8 mouse cellular contexts compared by ENCODE assay signal in genomic region chrX:20547609-20548008, GRCm38 (mm10). TPM values are rescaled to one million over a fixed set of nuclear protein-coding genes. Genes with fewer than 3 reads are reported as not detected.
DNase-seq lines count a peak whose midpoint lies in the region; ATAC-seq and TF ChIP-seq lines count a peak whose summit lies in the region.

No protein-coding gene starts in this region.

- H3K4me3 ChIP-seq in heart, embryonic 13.5 days, result peak overlapping the region; percentile 51
- no peak overlapping the region for H3K4me3 ChIP-seq in liver, embryonic 16.5 days (ENCODE audit: low read depth, low read length)
- H3K4me3 ChIP-seq in small intestine, adult 2 months (ENCODE audit: low read depth, low read length), result no peak overlapping the region

- peak; percentile 8 for DNase-seq in ovary, adult 18-20 months (ENCODE audit: low spot score)
- DNase-seq in ovary, postnatal 10 days (ENCODE audit: low spot score), result no peak
- DNase-seq in frontal cortex, postnatal 14 days (ENCODE audit: low spot score in 2 of 2), result no peak
- DNase-seq in spleen, postnatal 14 days (ENCODE audit: low spot score in 2 of 2), result no peak

- TF ChIP-seq POLR2A in small intestine, adult 2 months (IDR thresholded peaks at IDR 0.05; ENCODE audit: low read depth, low read length), result no peak

- no peaks in the 10 kb centered on the region for H3K27me3 ChIP-seq in heart, embryonic 13.5 days (replicated peaks)
- no peaks in the 10 kb centered on the region for H3K27me3 ChIP-seq in liver, embryonic 16.5 days (ENCODE audit: control insufficient read depth, insufficient read depth, low read depth, low read length)
- H3K27me3 ChIP-seq in small intestine, adult 2 months (ENCODE audit: control insufficient read depth, insufficient read depth, low read length), result no peaks in the 10 kb centered on the region

- peak overlapping the region; percentile 68 for H3K4me2 ChIP-seq in heart, embryonic 13.5 days
- no peak overlapping the region for H3K4me2 ChIP-seq in liver, embryonic 16.5 days (ENCODE audit: low read depth, low read length)

- no peaks in the 10 kb centered on the region for H3K4me1 ChIP-seq in heart, embryonic 13.5 days
- no peaks in the 10 kb centered on the region for H3K4me1 ChIP-seq in liver, embryonic 16.5 days (ENCODE audit: control insufficient read depth, low read depth, low read length)
- no peaks in the 10 kb centered on the region for H3K4me1 ChIP-seq in small intestine, adult 2 months (ENCODE audit: control insufficient read depth, insufficient read depth, insufficient read length, low read length)

- H3K27ac ChIP-seq in heart, embryonic 13.5 days (replicated peaks), result no peak overlapping the region
- peak overlapping the region; percentile 70 for H3K27ac ChIP-seq in liver, embryonic 16.5 days (ENCODE audit: low read length)
- peak overlapping the region; percentile 75; the same call in 1 of the 2 replicates for H3K27ac ChIP-seq in small intestine, adult 2 months (ENCODE audit: insufficient read depth, low read depth, low read length)

- 54% methylated on average over 5 of the region's 5 CpGs for WGBS in heart, embryonic 13.5 days
- 47% methylated on average over 5 of the region's 5 CpGs for WGBS in liver, embryonic 16.5 days (ENCODE audit: insufficient replicate concordance)
- WGBS in small intestine, adult 2 months, result 29% methylated on average over 5 of the region's 5 CpGs

- no peaks in the 10 kb centered on the region for H3K9me3 ChIP-seq in heart, embryonic 13.5 days
- no peaks in the 10 kb centered on the region for H3K9me3 ChIP-seq in liver, embryonic 16.5 days (replicated peaks; ENCODE audit: control insufficient read depth, low read length)

- H3K36me3 ChIP-seq in heart, embryonic 13.5 days, result no peaks in the 10 kb centered on the region
- no peaks in the 10 kb centered on the region for H3K36me3 ChIP-seq in liver, embryonic 16.5 days (ENCODE audit: control insufficient read depth, insufficient read depth)
- H3K36me3 ChIP-seq in small intestine, adult 2 months (ENCODE audit: control insufficient read depth, insufficient read depth, low read length), result no peaks in the 10 kb centered on the region

- ATAC-seq in heart, embryonic 13.5 days (ENCODE audit: extremely low read depth, insufficient number of reproducible peaks, low FRiP score, low TSS enrichment), result no peak
- ATAC-seq in liver, embryonic 16.5 days (ENCODE audit: low read depth), result no peak
- no peak for ATAC-seq in cerebellum, adult (ENCODE audit: insufficient number of reproducible peaks, low FRiP score, low TSS enrichment)

- TF ChIP-seq CTCF in small intestine, adult 2 months (IDR thresholded peaks at IDR 0.05; ENCODE audit: extremely low read depth, insufficient read length, insufficient replicate concordance, low read depth, low read length), result no peak

- H3K9ac ChIP-seq in heart, embryonic 13.5 days, result peak overlapping the region; percentile 70; the same call in 1 of the 2 replicates
- no peak overlapping the region for H3K9ac ChIP-seq in liver, embryonic 16.5 days (ENCODE audit: low read depth, low read length)

RNA-seq across cellular contexts. Expression of gene Rgn, which starts 2.0 kb away (rescaled TPM):
- polyA plus RNA-seq in heart, embryonic 13.5 days (2015; fragmentation: Nextera tagmentation; extraction: Ambion mirVana), result 1.1 and 5.3 TPM in 2 replicates
- polyA plus RNA-seq in liver, embryonic 16.5 days (2015; fragmentation: Nextera tagmentation; extraction: Ambion mirVana), result 203 and 206 TPM in 2 replicates
- 0.15 TPM in 1 of 2 replicates, not detected in the other for polyA plus RNA-seq in small intestine, adult 2 months (2012; rRNA removed)

Comparison
In these comparisons a context has a peak if more than half of its experiments do, and no peak if none do; other contexts are left out.
1. RNA of gene Rgn, which starts 2.0 kb away (polyA plus RNA-seq): 203 to 206 TPM in liver, embryonic 16.5 days; 1.1 to 5.3 TPM in heart, embryonic 13.5 days and 0.15 TPM in small intestine, adult 2 months; every median in the first group is over 10 times any median in the second.